Mouse (Mus musculus) heart, embryonic 14.5 days (tissue): Measurements from ENCODE around the gene Slc25a26. TPM values are rescaled to one million over a fixed set of nuclear protein-coding genes. Genes with fewer than 3 reads are reported as not detected.

Source experiments
- ATAC-seq: fragments of 200-750 bp; cut with Nextera tagmentation; 2 replicates; pipeline ENCODE4 v1.8.0; 2017; ENCODE audit warnings: low read depth, moderate TSS enrichment; ENCODE audit not compliant: insufficient number of reproducible peaks, insufficient read depth, low FRiP score
- H3K27ac ChIP-seq, 2 experiments: fragments of 200-500 bp in 1 of 2; fragments of 300-500 bp in 1 of 2; sonication (generic) in 1 of 2; replicated peaks in 1 of 2; 2 replicates each; pipeline ENCODE4 v1.5.1; 2012 to 2014; ENCODE audit warnings: low read depth in 2 of 2, low read length in 2 of 2, control low read depth in 1 of 2, mild to moderate bottlenecking in 1 of 2, mixed read lengths in 1 of 2; ENCODE audit not compliant: control insufficient read depth in 1 of 2, insufficient read depth in 1 of 2
- H3K27me3 ChIP-seq: fragments of 300-500 bp; sonication (generic); 2 replicates; pipeline ENCODE4 v1.6.1; 2014; ENCODE audit warnings: mild to moderate bottlenecking, low read length, control low read depth; ENCODE audit not compliant: control insufficient read depth, insufficient read depth
- H3K36me3 ChIP-seq: fragments of 300-500 bp; sonication (generic); 2 replicates; pipeline ENCODE4 v1.6.1; 2014; ENCODE audit warnings: mild to moderate bottlenecking, control low read depth, low read length, mixed read lengths; ENCODE audit not compliant: control insufficient read depth, insufficient read depth
- H3K4me1 ChIP-seq, 2 experiments: fragments of 200-500 bp in 1 of 2; fragments of 300-500 bp in 1 of 2; sonication (generic) in 1 of 2; 2 replicates each; pipeline ENCODE4 v1.6.1; 2012 to 2014; ENCODE audit warnings: low read length in 2 of 2, control low read depth in 1 of 2, mixed read lengths in 1 of 2; ENCODE audit not compliant: control insufficient read depth in 2 of 2, insufficient read depth in 2 of 2
- H3K4me2 ChIP-seq: fragments of 300-500 bp; sonication (generic); 2 replicates; pipeline ENCODE4 v1.6.1; 2014; ENCODE audit warnings: mild to moderate bottlenecking, low read length
- H3K4me3 ChIP-seq, 2 experiments: fragments of 200-500 bp in 1 of 2; fragments of 300-500 bp in 1 of 2; sonication (generic) in 1 of 2; 2 replicates each; pipeline ENCODE4 v1.5.1; 2012 to 2014; ENCODE audit warnings: low read length in 2 of 2, mild to moderate bottlenecking in 2 of 2, control low read depth in 1 of 2, low read depth in 1 of 2, moderate library complexity in 1 of 2; ENCODE audit not compliant: control insufficient read depth in 1 of 2, insufficient read depth in 1 of 2
- H3K9ac ChIP-seq: fragments of 300-500 bp; sonication (generic); 2 replicates; pipeline ENCODE4 v1.6.1; 2014; ENCODE audit warnings: mild to moderate bottlenecking, low read length
- H3K9me3 ChIP-seq: fragments of 300-500 bp; sonication (generic); 2 replicates; pipeline ENCODE4 v1.6.1; 2016; ENCODE audit warnings: low read length, control low read depth; ENCODE audit not compliant: control insufficient read depth
- WGBS: fragments of 180-500 bp; shearing (Covaris S2); extraction: QIAGEN DNeasy Blood & Tissue Kit; methylation state at CpG from one replicate; pipeline ENCODE4 v1.1.7; 2014; 5-methylcytosine and 5-hydroxymethylcytosine counted together
- polyA plus RNA-seq: library from polyadenylated mRNA; unstranded; fragments of >200 nt; fragmentation: Nextera tagmentation; extraction: Ambion mirVana; gene quantifications from 2 replicates; pipeline ENCODE4 v1.2.1, GENCODE M21; 2014

The Slc25a26 gene
- polyA plus RNA-seq, 1 experiment from 2014 or later, result 13.7 TPM

- peak; percentile 89 for ATAC-seq
- peak overlapping the region; percentile 51 to 76 for H3K27ac ChIP-seq
- no peaks in the 10 kb centered on the region for H3K9me3 ChIP-seq
- H3K4me3 ChIP-seq, result no peak overlapping the region
- peak overlapping the region; percentile 39 for H3K4me2 ChIP-seq
- peaks cover 7% of the 10 kb centered on the region; the same call in 1 of the 2 replicates for H3K36me3 ChIP-seq
- H3K27me3 ChIP-seq, result no peaks in the 10 kb centered on the region
- H3K9ac ChIP-seq, result peak overlapping the region; percentile 13; the same call in 1 of the 2 replicates
- peaks cover 29 to 48% of the 10 kb centered on the region in 2 experiments for H3K4me1 ChIP-seq
- WGBS, result 12% methylated on average over 10 of the region's 10 CpGs
Observed at GRCm38 (mm10) chr6:94647574-94648430, 147.7 kb downstream of the Slc25a26 start.

- peak overlapping the region; percentile 1; the same call in 1 of the 2 replicates for H3K9ac ChIP-seq
- 19% methylated on average over 4 of the region's 4 CpGs for WGBS
- H3K4me2 ChIP-seq, result peak overlapping the region; percentile 39
- no peak overlapping the region for H3K4me3 ChIP-seq
- H3K9me3 ChIP-seq, result no peaks in the 10 kb centered on the region
- ATAC-seq, result no peak
- peaks cover 7% of the 10 kb centered on the region; the same call in 1 of the 2 replicates for H3K36me3 ChIP-seq
- no peaks in the 10 kb centered on the region for H3K27me3 ChIP-seq
- H3K4me1 ChIP-seq, result peaks cover 29 to 48% of the 10 kb centered on the region in 2 experiments
- peak overlapping the region; percentile 51 to 76 for H3K27ac ChIP-seq
Observed at GRCm38 (mm10) chr6:94648496-94648895, 148.4 kb downstream of the Slc25a26 start.

GRCm38 (mm10) chr6:94649637-94650036 lies 149.5 kb downstream of the Slc25a26 start:
- H3K4me1 ChIP-seq, result peaks cover 29 to 46% of the 10 kb centered on the region in 2 experiments
- H3K27me3 ChIP-seq, result no peaks in the 10 kb centered on the region
- ATAC-seq, result no peak

GRCm38 (mm10) chr6:94651541-94651940 lies 151.4 kb downstream of the Slc25a26 start:
- Histone ChIP-seq H3K9me3 (no peaks in the 10 kb centered on the region), H3K9ac (no peak overlapping the region), H3K27ac (no peak overlapping the region), H3K36me3 (peaks cover 16% of the 10 kb centered on the region), H3K4me2 (no peak overlapping the region), H3K27me3 (no peaks in the 10 kb centered on the region), H3K4me3 (no peak overlapping the region), H3K4me1 (peaks cover 28 to 38% of the 10 kb centered on the region in 2 experiments)
- 71% methylated on average over 17 of the region's 17 CpGs for WGBS
- no peak for ATAC-seq

More at GRCm38 (mm10) chr6:94649637-94650036, 149.5 kb downstream of the Slc25a26 start:
- H3K4me3 ChIP-seq, result no peak overlapping the region
- 94% methylated on average over 1 of the region's 1 CpGs for WGBS
- H3K36me3 ChIP-seq, result peaks cover 10% of the 10 kb centered on the region; the same call in 1 of the 2 replicates
- no peaks in the 10 kb centered on the region for H3K9me3 ChIP-seq
- H3K27ac ChIP-seq, result no peak overlapping the region
- no peak overlapping the region for H3K9ac ChIP-seq
- H3K4me2 ChIP-seq, result no peak overlapping the region

GRCm38 (mm10) chr6:94652659-94653213 lies 152.6 kb downstream of the Slc25a26 start:
- no peak for ATAC-seq
- H3K4me3 ChIP-seq, result no peak overlapping the region
- H3K4me2 ChIP-seq, result no peak overlapping the region
- peaks cover 16% of the 10 kb centered on the region for H3K36me3 ChIP-seq
- H3K4me1 ChIP-seq, result peaks cover 24 to 38% of the 10 kb centered on the region in 2 experiments
- no peak overlapping the region for H3K27ac ChIP-seq
- H3K27me3 ChIP-seq, result no peaks in the 10 kb centered on the region
- no peaks in the 10 kb centered on the region for H3K9me3 ChIP-seq
- 63% methylated on average over 6 of the region's 6 CpGs for WGBS
- no peak overlapping the region for H3K9ac ChIP-seq

- Histone ChIP-seq H3K27me3 (no peaks in the 10 kb centered on the region), H3K4me1 (peaks cover 21 to 38% of the 10 kb centered on the region in 2 experiments), H3K36me3 (peaks cover 16% of the 10 kb centered on the region), H3K4me3 (no peak overlapping the region), H3K27ac (no peak overlapping the region), H3K4me2 (no peak overlapping the region), H3K9ac (no peak overlapping the region), H3K9me3 (no peaks in the 10 kb centered on the region)
- 75% methylated on average over 10 of the region's 10 CpGs for WGBS
- ATAC-seq, result no peak
Observed at GRCm38 (mm10) chr6:94653388-94654316, 153.5 kb downstream of the Slc25a26 start.
